Mouse (Mus musculus) embryonic fibroblast, embryonic 13.5 days (primary cell): ENCODE measurements at regions not wholly inside any gene's neighbourhood (a gene's known extent, or its start where the extent isn't known, plus 50 kb on each side); places are given as distances from the start of the nearest gene placed in this dataset.

Experiments
- CTCF ChIP-seq: IDR thresholded peaks from 2 replicates; pipeline ENCODE4 v1.5.1; 2011; ENCODE audit warnings: mild to moderate bottlenecking, control low read depth, low read length, moderate library complexity, borderline replicate concordance; ENCODE audit not compliant: insufficient read depth
- POLR2A ChIP-seq: IDR thresholded peaks from 2 replicates; pipeline ENCODE4 v1.6.1; 2011; ENCODE audit warnings: low read depth, mild to moderate bottlenecking, control low read depth, low read length, moderate library complexity

GRCm38 (mm10) chrX:11776236-11776899 is 383.8 kb downstream of the Bcor start:
- TF ChIP-seq CTCF (no peak), POLR2A (no peak)
